Mouse (Mus musculus): ENCODE results near the gene Epm2aip1. TPM values are rescaled to one million over a fixed set of nuclear protein-coding genes. Genes with fewer than 3 reads are reported as not detected.

Epm2aip1 gene
- total RNA-seq, 2 experiments from 2014 or later, result 77.8 to 79.7 TPM

DNA sequence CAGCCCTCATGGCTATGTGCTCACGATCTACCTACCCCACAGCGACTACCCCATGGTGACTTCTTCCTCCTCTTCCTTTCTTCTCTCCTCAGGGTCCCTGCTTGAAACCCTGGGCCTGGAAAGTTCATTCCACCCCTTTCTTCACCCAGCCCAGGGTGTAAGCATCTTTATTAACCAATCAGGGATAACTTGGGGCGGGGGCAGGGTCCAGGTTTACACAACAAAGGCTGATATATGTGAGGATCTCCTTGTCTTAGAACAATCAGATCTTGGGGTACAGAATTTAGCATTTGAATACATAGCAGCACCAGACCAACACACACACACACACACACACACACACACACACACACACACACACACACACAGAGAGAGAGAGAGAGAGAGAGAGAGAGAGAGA, 13.3 kb downstream of the Epm2aip1 start:
- DNase-seq (ENCODE audit: low spot score in 2 of 2), result no peak
- intact Hi-C loops (cut with DNase I), result loop anchor here (5.0 kb wide), 1 partner anchor 192 kb away; no protein-coding TSS in a partner anchor

DNA sequence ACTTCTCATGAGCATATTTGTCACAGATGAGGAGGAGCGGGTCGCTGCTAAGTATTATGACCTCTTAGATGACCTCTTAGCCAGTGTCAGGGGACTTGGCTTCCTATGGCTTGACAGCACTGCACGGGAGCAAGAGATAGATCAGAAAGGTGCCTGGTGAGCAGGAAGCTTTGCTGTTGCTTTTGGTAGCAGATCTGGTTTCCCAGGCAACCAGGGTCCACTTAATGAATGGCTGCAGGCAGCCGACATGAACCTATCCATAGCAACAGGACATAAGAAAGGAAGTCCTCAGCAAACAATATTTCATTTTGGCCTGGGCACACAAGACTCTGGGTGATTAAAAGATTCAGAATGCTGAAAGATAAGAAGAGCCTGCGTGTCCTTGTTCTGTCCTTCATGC, 13.9 kb downstream of the Epm2aip1 start:
- intact Hi-C loops (cut with DNase I), result loop anchor here (5.0 kb wide), 1 partner anchor 192 kb away; no protein-coding TSS in a partner anchor
- DNase-seq (ENCODE audit: low spot score in 2 of 2), result no peak

DNA sequence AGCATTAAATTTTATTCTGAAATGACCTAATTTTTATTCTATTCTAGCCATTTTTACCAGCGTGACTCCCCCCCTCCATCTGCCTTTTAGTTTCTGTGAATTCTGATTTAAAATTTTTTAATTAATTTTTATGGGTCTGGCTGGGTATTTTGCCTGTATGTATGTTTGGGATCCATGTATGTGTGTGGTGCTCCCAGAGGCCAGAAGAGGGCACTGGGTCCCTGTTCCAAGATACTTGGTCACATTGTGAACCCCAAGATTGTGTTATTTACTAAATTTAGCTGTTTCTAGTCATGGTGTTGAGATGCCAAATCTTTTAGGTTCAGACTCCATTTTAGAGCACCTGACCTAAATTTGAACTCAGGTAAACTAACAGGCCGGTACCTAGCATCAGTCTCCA, 14.7 kb downstream of the Epm2aip1 start:
- no peak for DNase-seq (ENCODE audit: low spot score in 2 of 2)
- intact Hi-C loops (cut with DNase I), result loop anchor here (5.0 kb wide), 1 partner anchor 191 kb away; no protein-coding TSS in a partner anchor

DNA sequence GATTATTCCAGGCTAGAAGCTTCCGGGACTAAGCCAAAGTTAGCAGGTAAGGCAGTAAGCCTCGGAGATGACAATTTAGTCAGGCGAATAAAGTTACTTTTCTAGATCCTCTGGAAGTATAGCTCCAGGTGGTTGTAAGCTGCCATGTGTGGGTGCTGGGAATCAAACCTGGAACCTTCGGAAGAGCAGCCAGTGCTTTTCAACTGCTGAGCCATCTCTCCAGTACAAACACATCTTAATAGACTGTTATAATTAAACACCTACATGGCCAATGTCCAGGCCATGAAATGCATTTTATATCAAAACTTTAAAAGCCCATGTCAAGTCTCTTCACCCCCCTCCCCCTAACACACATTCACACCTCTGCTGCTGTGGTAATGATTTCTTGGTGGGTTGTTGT, 16.2 kb downstream of the Epm2aip1 start:
- no peak for DNase-seq (ENCODE audit: low spot score in 2 of 2)
- intact Hi-C loops (cut with DNase I), result loop anchor here (5.0 kb wide), 1 partner anchor 189 kb away; no protein-coding TSS in a partner anchor

DNA sequence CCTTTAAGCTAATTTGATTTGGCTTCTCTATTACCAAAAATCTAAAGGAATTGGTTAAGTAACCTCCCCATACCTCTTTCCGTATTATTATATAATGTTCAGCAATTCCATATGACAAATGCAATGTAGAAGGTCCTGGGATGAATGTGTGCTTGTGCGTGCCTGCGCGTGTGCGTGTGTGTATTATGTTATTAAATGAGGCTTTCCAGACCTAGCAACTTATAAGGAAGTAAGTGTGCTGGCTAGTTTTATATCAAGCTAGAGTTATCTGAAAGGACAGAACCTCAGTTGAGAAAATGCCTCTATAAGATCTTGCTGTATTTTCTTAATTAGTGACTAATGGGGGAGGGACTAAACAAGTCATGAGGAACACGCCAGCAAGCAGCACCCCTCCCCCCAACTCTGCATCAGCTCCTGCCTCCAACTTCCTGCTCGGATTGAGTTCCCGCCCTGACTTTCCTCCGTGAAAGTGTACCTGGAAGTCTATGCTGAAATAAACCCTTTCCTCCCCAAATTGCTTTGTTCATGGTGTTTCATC, 17.6 kb downstream of the Epm2aip1 start:
- no peak for DNase-seq (ENCODE audit: low spot score in 2 of 2)
- intact Hi-C loops (cut with DNase I), result loop anchor here (5.0 kb wide), 1 partner anchor 188 kb away; no protein-coding TSS in a partner anchor

DNA sequence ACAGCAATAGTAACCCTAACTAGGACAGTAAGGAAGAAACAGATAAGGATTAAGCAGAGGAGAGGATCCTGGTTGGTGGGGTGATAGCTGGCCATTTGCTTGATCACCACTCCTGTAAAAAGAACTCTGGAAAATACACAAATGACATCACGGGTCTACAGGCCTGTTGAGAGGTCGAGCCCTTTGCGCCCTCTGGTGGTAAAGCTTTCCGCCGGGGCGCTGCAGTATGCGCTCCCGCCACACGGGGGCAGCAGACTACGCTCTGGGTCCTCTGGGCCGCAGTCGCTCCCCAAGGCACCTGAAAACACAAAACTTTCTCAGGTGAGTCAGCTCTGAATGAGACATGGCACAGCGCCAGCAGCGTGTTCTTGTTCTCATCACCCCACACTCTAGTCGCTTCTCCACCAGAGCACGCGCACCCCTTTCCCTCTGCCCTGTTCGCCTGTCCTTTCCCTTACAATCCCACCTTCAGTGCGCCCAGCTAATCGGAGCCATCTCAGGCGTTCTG, 18.2 kb downstream of the Epm2aip1 start:
- intact Hi-C loops (cut with DNase I), result loop anchor here (1.0 to 5.0 kb wide), 2 partner anchors 24 to 187 kb away; no protein-coding TSS in a partner anchor
- peak; percentile 90 to 92 for DNase-seq (ENCODE audit: low spot score in 2 of 2)

DNA sequence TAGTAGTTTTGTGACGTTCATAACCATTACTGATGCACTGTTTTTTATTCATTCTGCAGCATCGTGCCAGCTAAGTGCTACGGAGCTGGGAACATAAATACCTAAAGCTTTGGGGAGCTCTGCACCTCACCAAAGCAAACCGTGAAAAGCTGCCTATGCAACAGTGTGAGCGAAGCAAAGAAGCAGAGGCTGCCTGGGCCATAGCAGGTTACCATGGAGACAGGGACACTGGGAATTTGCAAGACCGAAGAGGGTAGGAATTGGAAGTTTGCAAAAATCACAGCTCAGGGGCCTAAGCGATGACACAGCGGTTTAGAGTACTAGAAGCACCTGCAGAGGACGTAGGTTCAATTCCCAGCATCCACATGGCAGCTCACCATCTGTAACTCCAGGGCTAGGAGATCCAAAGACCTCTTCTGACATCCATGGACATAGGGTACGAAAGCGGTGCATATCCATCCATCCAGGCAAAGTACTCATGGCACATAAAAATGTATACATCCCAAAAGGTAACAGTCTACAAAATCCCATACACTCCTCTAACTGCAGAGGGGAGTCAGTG, 18.9 kb downstream of the Epm2aip1 start:
- DNase-seq (ENCODE audit: low spot score in 2 of 2), result no peak
- intact Hi-C loops (cut with DNase I), result loop anchor here (1.0 kb wide), 1 partner anchor 24 kb away; no protein-coding TSS in a partner anchor

DNA sequence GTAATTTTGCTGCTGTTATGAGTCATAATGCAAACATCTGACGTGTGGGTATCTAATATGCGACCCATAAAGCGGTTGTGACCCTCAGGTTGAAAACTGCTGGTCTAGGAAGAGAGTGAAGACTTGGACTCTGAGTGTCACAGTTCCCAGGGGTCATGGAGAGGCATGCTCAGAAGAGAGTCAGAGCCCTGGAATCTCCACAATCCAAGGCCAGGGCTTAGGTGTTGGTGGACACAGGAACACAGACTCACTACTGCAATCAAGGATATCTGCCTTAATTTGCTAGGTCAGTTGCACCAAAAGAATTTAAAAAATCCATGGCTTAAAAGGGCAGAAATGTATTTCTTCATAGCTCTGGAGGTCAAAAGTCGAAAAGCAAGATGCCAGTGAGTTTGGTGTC, 21.5 kb downstream of the Epm2aip1 start:
- intact Hi-C loops (cut with DNase I), result no loop called here
- no peak for DNase-seq (ENCODE audit: low spot score in 2 of 2)

DNA sequence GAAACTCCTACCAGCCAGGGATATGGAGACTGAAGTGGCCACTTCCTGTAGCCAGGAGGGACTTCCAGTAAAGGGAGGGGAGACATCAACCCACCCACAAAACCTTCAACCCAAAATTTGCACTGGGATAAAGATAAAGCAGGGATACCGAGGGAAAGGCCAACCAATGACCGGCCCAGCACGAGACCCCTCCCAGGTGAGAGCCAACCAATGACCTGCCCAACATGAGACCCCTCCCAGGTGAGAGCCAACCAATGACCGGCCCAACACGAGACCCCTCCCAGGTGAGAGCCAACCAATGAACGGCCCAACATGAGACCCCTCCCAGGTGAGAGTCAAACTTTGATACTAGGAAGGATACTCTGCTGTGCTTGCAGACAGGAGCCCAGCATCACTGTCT, 23.2 kb downstream of the Epm2aip1 start:
- DNase-seq (ENCODE audit: low spot score in 2 of 2), result no peak
- intact Hi-C loops (cut with DNase I), result no loop called here

DNA sequence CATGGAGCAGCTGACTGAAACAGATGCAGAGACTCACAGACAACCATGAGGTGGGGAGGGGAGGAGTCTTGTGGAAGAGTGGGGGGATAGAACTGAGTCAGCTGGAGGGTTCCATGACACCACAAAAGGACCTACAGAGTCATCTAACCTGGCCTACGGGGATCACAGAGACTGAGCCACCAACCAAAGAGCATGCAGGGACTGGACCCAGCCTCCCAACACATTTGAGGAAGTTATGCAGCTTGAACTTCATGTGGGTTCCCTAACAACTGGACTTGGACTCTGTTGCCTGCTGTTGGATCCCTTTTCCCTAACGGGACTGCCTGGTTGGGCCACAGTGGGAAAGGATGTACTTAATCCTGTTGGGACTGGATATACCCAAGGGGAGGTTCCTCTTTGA, 23.6 kb downstream of the Epm2aip1 start:
- no peak for DNase-seq (ENCODE audit: low spot score in 2 of 2)
- intact Hi-C loops (cut with DNase I), result no loop called here

DNA sequence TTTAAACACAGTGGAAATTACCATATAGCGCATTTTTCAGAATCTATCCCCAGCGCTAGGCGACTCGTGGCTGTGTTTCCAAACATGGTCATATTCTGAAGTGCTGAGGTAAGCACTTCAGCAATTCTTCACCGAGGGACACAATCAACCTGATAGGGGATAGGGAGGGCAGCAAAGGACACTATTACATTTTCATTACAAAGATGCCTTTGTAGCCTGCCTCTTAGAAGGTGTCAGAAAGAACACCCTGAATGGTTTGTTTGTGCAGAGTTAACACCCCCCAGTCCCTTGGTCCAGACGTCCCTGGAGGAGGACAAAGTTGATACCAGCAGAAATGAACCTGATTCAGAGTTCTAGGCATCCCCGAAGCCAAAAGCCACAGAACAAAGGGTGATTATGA, 24.7 kb downstream of the Epm2aip1 start:
- DNase-seq (ENCODE audit: low spot score in 2 of 2), result no peak
- intact Hi-C loops (cut with DNase I), result no loop called here

DNA sequence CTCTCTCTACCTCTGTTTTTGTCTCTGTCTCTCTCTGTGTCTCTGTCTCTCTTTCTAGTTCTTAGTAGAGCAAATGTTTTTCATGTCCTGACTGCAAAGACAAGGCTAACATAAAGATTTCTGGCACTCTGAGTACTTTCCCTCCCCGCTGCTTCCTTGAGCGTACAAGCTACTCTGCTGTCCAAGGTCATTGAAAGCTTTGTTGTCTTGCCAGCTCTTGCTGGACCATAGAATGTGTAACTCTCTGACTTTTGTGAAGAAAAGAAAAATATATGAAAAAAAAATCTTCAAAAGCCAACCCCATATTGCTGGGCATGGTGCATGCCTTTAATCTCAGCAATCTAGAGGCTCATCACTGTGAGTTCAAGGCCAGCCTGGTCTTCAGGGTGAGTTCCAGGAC, 26.9 kb downstream of the Epm2aip1 start:
- DNase-seq (ENCODE audit: low spot score in 2 of 2), result no peak
- intact Hi-C loops (cut with DNase I), result no loop called here

DNA sequence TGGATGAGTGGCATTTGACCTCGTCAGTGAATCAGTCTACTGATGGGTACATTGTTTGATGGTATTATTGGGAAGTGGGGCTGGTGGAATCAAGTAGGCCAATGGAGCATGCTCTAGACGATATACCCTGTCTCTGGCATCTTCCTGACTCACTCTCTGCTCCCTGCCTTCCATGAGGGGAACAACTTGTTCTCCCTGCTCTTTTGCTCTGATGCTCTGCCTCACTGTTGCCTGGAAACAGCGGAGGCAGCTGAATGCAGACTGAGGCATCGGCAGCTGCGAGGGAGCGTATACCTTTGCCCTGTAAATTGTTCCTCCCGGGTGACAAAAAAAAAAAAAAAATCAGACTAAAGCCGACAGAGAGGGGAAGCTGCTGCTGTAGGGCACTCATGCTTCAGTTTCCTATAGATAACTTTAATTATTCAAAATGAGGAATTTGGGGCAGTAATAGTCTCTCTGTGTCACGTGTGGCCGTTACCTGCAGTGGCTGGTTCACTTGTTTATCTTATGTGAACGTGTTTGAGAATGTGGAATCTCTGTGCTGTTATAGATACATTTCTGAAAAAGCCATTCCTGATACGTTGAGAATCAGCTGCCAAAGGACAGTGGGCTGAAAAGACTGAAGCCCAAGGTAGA, 30.6 kb downstream of the Epm2aip1 start:
- peak in 1 of 2 experiments; percentile 28 for DNase-seq (ENCODE audit: low spot score in 2 of 2)
- intact Hi-C loops (cut with DNase I), result no loop called here

DNA sequence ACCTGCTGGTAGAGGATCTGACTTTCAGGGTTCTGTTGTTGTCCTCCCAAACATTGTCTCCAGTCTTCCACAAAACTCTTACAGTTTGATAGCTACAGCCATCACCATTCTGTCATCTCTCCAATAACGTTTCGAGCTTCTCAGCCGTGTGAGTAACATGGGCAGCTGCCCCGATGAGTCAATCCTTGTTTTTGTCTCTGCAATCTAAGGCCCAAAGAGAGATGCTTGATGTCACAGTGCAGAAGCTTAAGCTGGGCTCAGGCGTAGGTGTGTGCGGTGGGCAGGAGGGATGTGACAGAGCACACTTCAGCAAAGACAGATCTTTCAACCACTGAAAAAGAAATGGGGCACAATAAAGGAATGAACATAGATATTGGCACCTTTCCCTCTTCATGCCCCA, 32.3 kb downstream of the Epm2aip1 start:
- peak in 1 of 2 experiments; percentile 41 for DNase-seq (ENCODE audit: low spot score in 2 of 2)
- intact Hi-C loops (cut with DNase I), result no loop called here

DNA sequence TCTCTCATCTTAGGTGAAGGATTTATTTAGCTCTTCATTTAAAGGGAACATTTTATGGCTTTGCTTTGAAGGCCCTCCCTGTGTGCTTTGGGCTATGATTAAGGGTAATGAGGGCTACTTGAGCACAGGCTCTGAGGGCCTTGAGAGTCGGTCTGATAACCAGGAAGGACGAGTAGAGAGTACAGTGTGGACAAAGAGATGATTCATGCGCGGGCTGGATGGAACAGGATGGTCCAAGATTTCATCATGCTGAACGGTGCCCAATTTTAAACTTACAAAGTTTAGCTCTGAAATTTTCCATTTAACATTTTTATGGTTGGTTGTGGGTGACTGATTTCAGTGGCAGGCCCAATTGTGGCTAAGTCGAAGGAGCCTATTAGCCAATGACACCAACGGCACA, 34.4 kb downstream of the Epm2aip1 start:
- DNase-seq (ENCODE audit: low spot score in 2 of 2), result no peak

DNA sequence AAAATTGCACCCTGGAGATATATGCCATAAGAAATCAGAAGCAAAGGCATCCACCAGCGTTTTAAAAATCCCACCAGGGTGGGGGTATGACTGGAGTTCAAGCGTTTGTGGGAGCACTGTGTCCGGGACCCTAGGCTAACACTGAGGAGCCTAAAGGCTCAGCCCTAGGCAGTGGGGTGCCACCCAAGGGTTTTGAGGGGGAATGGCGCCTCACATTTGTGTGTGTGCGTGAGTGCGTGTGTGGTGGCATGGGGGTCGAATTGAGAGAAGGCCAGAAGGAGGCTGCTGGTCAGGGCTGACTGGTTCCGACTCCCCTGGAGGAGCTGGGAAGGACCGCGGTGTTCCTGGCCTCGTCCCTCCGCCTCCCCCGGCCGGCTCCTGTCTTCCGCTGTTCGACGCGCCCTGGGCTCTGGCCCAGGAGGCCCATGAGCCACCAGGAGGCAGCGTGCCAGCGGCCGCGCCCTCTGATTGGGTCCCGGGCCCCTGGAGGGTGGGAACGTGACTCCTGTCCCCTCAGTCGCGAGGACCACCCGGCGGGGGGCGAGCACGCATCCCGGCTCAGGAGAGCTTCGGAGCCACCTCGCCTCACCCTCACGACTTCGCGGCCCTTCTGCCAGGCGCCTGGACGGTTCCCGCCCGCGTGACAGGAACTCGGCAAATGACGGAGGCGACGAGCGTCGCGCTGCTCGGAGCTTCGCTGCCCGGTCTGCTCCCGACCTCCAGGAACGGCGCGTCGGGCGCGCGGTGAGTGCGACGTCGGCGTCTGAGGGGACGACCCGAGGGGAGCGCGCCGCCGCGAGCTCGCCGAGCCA, 39.5 kb downstream of the Epm2aip1 start, which contains the start of gene Trank1:
Gene Trank1, plus strand, starts transcription at position 709 of the 812 bp plus-strand sequence.
- DNase-seq (ENCODE audit: low spot score in 2 of 2), result peak; percentile 63 to 74
- intact Hi-C loops (cut with DNase I), result no loop called here

More for the DNA sequence above, 34.4 kb downstream of the Epm2aip1 start:
- intact Hi-C loops (cut with DNase I), result no loop called here

DNA sequence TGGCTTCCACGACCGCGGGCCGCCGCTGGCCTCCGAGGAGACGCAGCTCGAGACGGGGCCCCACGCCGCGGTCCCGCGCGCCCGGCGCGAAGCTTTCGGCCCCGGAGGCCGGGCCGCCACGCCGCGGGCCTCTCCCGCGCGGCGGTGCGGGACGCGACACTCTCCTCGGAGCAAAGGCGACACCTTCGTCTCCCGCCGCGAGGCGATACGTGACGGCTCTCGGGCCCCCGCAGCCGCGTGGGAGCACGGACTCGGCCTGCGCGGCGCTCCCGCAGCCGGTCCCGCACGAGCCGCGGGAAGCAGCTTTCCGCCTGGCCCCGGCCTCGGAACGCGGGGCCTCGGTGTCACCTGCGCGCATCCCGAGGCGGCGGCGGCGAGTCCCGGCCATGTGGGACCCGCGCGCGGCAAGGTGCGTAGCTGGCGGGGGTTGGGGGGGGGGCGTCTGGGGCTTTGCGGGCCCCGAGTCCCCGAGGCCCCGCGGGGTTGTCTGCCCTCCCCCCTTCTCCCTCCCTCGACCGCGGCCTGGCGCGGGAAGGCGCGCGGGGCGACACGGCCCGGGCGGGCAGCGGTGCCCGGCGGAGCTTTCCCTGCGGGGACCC, 40.2 kb downstream of the Epm2aip1 start:
- DNase-seq (ENCODE audit: low spot score in 2 of 2), result peak in 1 of 2 experiments; percentile 65
- intact Hi-C loops (cut with DNase I), result no loop called here

DNA sequence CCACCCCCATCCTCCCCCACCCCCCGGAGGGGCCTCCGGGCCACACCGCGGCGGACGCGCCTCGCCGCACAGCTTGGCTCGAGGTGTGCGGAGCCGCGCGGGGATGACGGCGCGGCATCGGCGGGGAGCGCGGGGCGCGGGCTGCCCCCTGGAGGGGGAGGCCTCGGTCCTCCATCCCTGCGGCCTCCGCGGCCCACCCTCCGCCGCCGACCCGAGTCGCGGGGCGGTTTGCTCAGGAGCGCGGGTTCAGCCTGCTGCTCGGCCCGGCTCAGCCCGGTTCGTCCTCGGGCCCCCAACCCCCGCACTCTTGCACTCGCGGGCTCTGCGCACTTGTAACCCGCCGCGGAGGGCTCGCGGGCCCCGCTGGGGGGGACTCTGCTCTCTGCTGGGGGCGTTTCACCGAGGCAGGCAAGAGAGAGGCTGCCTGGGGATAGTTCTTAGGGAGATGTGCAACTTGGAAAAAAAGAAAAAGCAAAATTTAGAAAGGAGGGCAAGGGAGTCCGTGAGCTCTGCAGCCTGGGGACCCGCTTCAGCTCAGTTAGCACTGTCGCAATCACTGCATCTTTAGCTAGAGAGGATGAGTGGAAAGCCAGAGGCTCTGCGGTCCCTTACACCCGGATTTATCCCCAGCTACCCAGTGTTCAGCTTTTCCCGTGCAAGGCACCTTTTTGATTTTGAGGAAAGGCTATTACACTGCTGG, 40.9 kb downstream of the Epm2aip1 start:
- peak in 1 of 2 experiments; percentile 55 for DNase-seq (ENCODE audit: low spot score in 2 of 2)
- intact Hi-C loops (cut with DNase I), result no loop called here

DNA sequence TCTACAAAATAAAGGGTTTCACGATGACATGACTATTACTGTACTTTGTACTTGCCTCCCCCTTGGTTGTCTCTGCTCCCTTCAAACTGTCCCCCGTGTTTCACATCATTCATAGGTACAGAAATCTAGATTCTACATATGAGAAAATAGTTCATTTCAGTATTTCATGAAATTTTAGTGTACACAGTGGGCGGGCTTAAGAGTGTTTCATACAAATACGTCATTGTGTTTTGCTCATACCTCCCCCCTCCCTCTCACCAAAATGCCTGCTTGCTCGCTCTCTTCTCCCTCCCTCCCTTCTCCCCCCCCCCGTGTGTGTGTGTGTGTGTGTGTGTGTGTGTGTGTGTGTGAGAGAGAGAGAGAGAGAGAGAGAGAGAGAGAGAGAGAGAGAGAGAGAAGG, 41.6 kb downstream of the Epm2aip1 start:
- DNase-seq (ENCODE audit: low spot score in 2 of 2), result no peak
- intact Hi-C loops (cut with DNase I), result no loop called here

Data from left cerebral cortex, postnatal 36 days (tissue).